Mouse (Mus musculus) left cerebral cortex, adult 18-20 months (tissue): ENCODE data around the gene Gm48551. TPM values are rescaled to one million over a fixed set of nuclear protein-coding genes. Genes with fewer than 3 reads are reported as not detected.

Source experiments
- DNase-seq, 2 experiments: peaks; one replicate each; pipeline ENCODE4 v3.0.0; 2021 to 2022; ENCODE audit warnings: low spot score in 2 of 2, mixed read lengths in 1 of 2
- total RNA-seq, 2 experiments: library from RNA; stranded (reverse); gene quantifications; 2 replicates each; pipeline ENCODE4 v1.2.3; 2021

Gm48551 gene
- total RNA-seq, 2 experiments from 2014 or later: 3.1 to 3.8 TPM

- no peak for DNase-seq
Measured at GRCm38 (mm10) chr10:81403511-81403910, 19.2 kb downstream of the Gm48551 start.

DNA sequence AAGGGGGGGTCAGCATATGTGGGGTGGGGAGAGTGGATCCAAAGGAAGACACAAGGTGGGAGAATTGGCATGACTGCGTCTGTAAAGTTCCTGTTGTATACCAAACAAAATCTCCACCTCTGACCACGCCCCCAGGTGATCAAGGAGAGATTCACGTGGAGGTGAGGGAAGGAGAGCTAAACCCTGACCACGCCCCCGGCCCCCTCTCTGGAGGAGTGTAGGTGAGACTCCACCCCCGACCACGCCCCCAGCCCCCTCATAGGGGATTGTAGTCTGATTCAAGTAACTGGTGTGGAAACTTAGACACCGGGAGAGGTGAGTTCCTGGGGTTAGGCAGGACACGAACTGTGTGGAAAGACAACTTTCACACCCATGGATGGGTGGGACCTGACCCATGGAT lies 19.8 kb downstream of the Gm48551 start:
- DNase-seq: no peak

DNA sequence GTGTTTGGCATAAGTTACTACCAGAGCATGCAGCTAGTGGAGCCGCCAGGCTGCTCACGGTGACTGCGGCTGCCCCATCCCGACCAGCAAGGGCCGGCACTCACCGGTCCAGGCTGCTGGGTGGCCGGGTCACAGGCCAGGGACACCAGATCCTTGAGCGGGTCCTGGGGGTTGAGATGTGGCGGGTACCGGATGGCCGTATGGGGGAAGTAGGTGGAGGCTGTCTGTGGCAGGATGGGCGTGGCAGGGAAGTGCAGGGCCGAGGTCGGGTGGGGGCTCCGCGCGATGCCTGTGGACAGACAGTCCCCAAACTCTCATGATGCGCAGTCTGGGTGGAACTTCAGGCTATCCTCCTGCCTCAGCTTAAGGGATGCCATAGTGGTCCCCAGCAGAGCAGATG lies 20.5 kb downstream of the Gm48551 start:
- DNase-seq: no peak

DNA sequence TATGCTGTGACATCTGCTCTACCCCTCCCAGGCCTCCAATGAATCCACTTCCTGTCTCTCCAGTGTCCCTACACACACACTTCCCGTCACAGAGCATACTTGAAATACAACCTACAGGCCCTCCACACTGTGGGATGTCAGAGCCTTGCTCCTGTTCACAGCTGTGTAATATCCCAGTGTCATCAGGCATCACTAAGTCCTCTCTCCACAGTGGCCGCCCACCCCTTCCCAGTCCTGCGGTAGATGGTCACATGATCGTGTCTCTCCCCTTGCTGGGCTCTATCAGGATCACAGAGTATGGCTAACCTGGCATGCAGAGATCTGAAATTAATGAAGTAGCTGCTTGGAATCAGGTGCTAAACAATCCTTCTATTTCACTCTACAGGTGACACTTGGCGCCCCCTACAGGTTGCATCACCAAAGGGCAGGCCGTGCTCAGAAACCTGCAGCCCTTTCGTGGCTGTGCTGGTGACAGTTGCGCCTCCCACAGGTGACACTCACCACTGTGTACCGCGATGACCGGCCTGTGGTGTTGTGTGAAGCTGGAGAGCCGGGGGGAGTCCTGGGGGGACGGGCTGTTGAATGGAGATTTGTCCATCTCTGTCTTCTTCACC lies 21.4 kb downstream of the Gm48551 start:
- peak; percentile 52 to 67 for DNase-seq

- no peak for DNase-seq
Measured at GRCm38 (mm10) chr10:81406504-81407440, 22.5 kb downstream of the Gm48551 start.

- peak; percentile 69 to 77 for DNase-seq
Measured at GRCm38 (mm10) chr10:81407539-81408423, 23.5 kb downstream of the Gm48551 start.

DNA sequence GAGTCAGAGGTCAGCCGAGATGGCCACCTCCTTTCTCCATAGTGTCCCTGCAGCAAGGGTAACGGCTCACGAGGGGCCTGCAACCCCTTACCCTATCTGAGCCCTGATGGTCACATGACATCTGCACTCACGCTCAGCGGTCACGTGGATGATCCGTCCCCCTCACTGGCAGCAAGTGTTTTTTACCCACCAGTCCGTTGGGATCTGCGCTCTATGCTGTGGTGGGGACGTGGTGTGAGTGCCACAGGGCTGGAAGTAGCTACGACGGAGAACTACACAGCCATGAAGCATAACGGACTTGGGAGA lies 24.1 kb downstream of the Gm48551 start:
- no peak for DNase-seq

- DNase-seq: peak; percentile 65 to 70
Measured at GRCm38 (mm10) chr10:81408871-81409291, 24.6 kb downstream of the Gm48551 start.

DNA sequence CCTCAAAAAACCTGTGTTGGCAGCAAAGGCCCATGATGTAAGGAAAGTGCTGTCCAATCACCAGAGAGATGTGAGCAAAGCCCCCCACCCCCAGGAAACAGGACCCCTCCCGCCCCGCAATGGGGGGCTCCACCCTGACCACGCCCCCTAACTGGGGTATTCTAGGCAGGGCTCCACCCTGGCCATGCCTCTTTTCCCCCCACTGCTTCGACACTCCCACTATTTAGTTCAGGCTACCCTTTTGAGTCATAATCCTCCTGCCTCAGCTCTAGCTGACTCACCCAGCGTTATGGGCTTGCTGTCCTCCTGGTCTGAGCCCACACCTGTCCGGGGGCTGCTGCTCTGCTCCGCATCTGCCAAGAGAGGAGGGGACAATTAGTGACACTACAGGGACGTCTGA lies 25.1 kb downstream of the Gm48551 start:
- DNase-seq: no peak

DNA sequence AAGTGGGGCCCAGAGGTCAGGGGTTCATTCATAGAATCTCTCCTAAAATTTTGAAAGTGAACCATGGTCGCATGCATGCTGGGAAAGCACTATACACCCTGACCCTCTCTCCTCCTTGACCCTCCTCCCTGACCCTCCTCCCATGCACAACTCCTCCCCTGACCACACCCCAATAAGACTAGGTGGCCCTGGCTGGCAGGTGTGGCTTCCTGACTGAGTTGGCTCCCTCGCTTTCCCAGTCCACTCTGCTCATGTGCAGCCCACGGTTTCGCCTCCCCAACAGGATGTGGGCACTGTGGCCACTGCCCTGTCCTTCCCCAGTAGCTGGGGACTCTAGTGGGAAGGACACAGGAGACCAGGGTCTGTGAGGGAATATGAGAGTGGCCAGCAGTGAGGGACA lies 26.1 kb downstream of the Gm48551 start:
- no peak for DNase-seq

GRCm38 (mm10) chr10:81410981-81411380 lies 26.7 kb downstream of the Gm48551 start:
- no peak for DNase-seq

GRCm38 (mm10) chr10:81411471-81412400 lies 27.5 kb downstream of the Gm48551 start:
- peak; percentile 67 to 74 for DNase-seq

- DNase-seq: no peak
Measured at GRCm38 (mm10) chr10:81412586-81413309, 28.5 kb downstream of the Gm48551 start.

DNA sequence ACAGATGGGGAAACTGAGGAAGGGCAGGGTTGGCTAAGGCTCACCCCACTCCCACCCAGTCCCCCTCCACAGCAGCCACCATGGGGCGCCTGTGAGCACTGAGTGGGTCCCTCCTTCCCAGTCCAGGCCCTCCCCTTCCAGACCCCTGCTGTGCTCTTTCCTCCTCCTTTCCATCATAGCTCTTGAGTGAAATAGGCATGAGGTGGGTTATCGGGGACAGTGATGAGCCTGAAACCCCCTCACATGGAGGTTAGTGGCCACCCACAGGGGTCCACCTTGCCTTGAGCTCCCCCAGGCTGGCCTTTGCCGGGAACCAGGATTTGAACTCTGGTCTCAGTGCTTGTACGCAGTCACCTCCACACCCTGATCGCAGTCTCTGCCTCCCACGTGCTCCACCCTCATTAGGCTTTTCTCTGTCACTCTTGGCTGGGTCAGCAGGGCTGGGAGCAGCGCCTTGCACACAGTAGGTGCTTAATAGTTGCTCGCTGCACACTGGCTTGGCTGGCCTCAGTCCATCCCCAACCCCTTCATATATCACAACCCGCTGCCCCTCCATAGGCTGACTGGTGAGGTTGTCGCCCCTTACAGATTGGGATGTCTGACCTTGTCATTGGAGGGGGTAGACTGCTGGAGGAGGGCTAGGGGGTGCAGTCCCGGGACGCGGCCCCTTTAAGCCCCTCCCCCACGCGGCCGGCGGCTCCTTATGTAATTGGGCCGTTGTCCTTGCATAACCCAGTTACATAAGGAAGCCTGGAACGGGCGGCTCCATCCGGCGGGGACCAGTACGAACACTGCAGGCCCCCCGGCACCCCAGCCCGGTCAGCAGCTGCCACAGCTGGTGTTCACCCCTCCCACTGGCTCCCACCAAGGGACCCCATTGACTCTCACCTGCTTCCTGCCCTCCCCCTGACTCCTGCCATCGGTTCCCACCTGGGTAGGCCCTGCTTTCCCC lies 29.3 kb downstream of the Gm48551 start:
- peak; percentile 77 to 78 for DNase-seq

- no peak for DNase-seq
Measured at GRCm38 (mm10) chr10:81414682-81415081, 30.4 kb downstream of the Gm48551 start.

GRCm38 (mm10) chr10:81415146-81415545 lies 30.9 kb downstream of the Gm48551 start:
- no peak for DNase-seq

DNA sequence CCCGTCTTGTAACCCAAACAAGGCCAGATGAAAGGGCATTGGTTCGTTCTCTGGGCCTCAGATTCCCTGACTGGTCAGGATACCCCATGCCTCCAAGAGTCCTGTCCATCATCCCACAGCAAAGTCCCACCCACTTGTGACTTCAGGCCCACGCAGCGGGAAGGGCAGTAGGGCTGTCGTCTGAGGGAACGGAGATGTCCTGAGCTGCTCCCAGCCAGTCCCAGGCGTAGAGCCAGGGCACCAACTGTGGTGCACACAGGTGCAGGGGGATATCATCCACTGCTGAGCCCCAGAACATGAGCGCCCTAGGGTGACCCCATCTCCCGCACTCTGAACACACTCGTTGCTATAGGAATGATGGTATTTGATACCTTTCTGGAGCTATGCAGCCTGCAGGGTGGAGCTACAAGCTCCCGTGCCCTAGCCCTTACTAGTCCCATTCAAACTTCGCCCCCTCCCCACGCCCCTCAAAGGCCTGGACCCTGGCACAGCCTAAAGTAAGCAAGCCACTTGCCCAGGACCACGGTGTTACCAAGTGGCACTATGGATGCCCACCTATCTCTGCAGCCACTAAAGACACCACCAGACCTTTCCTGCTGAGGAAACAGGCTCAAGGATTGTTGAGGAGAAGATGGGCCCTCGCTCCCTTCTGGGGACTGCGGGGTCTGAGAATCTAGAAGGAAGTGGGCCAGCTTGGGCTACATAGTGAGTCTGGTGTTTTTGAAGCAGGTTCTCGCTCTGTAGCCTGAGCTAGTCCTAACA lies 31.5 kb downstream of the Gm48551 start:
- no peak for DNase-seq
